Mouse (Mus musculus) kidney, postnatal 0 days (tissue): ENCODE results near the gene Aplf. TPM values are rescaled to one million over a fixed set of nuclear protein-coding genes. Genes with fewer than 3 reads are reported as not detected.

Experiments
- ATAC-seq: fragments of 200-750 bp; cut with Nextera tagmentation; replicated peaks from 2 replicates; pipeline ENCODE4 v1.8.0; 2017; ENCODE audit warnings: low read depth, moderate number of reproducible peaks, moderate TSS enrichment, moderate library complexity; ENCODE audit not compliant: low FRiP score
- DNase-seq: peaks from one replicate; pipeline ENCODE4 v3.0.0-alpha.2; 2016; ENCODE audit warnings: low spot score
- H3K27ac ChIP-seq: fragments of 300-500 bp; sonication (generic); 2 replicates; pipeline ENCODE4 v1.5.1; 2014; ENCODE audit warnings: mild to moderate bottlenecking
- H3K27me3 ChIP-seq: fragments of 300-500 bp; sonication (generic); 2 replicates; pipeline ENCODE4 v1.6.1; 2014; ENCODE audit warnings: low read length, mixed read lengths; ENCODE audit not compliant: insufficient read depth
- H3K36me3 ChIP-seq: fragments of 300-500 bp; sonication (generic); 2 replicates; pipeline ENCODE4 v1.6.1; 2014; ENCODE audit warnings: low read length, mixed read lengths; ENCODE audit not compliant: insufficient read depth
- H3K4me1 ChIP-seq: fragments of 300-500 bp; sonication (generic); replicated peaks from 2 replicates; pipeline ENCODE4 v1.6.1; 2014; ENCODE audit warnings: antibody characterized with exemption, low read length, mixed read lengths; ENCODE audit not compliant: insufficient read depth
- H3K4me2 ChIP-seq: fragments of 300-500 bp; sonication (generic); 2 replicates; pipeline ENCODE4 v1.6.1; 2014; ENCODE audit warnings: mild to moderate bottlenecking, low read length, moderate library complexity, mixed read lengths
- H3K4me3 ChIP-seq: fragments of 300-500 bp; sonication (generic); replicated peaks from 2 replicates; pipeline ENCODE4 v1.5.1; 2014; ENCODE audit warnings: low read depth, low read length
- H3K9ac ChIP-seq: fragments of 300-500 bp; sonication (generic); 2 replicates; pipeline ENCODE4 v1.6.1; 2014; ENCODE audit warnings: low read depth, low read length
- H3K9me3 ChIP-seq: fragments of 300-500 bp; sonication (generic); replicated peaks from 2 replicates; pipeline ENCODE4 v1.6.1; 2016; ENCODE audit warnings: low read length, inconsistent platforms, mixed read lengths
- CTCF ChIP-seq: IDR thresholded peaks from 2 replicates; pipeline ENCODE4 v1.5.1; 2016; ENCODE audit warnings: antibody characterized with exemption, low read depth, mild to moderate bottlenecking, moderate library complexity
- WGBS: fragments of 180-500 bp; shearing (Covaris S2); extraction: QIAGEN DNeasy Blood & Tissue Kit; methylation state at CpG from one replicate; pipeline ENCODE4 v1.1.7; 2014; 5-methylcytosine and 5-hydroxymethylcytosine counted together
- polyA plus RNA-seq: library from polyadenylated mRNA; unstranded; fragments of >200 nt; fragmentation: Nextera tagmentation; extraction: Ambion mirVana; gene quantifications from 2 replicates; pipeline ENCODE4 v1.2.1, GENCODE M21; 2015

Gene Aplf
- polyA plus RNA-seq, 1 experiment from 2014 or later = 12.7 TPM

- no peaks in the 10 kb centered on the region for H3K27me3 ChIP-seq
- DNase-seq = no peak
- WGBS = 90% methylated on average over 14 of the region's 14 CpGs
- H3K4me1 ChIP-seq = no peaks in the 10 kb centered on the region
- ATAC-seq = no peak
- H3K4me2 ChIP-seq = no peak overlapping the region
- no peaks in the 10 kb centered on the region for H3K9me3 ChIP-seq
- H3K4me3 ChIP-seq = no peak overlapping the region
- no peaks in the 10 kb centered on the region for H3K36me3 ChIP-seq
- no peak for TF ChIP-seq CTCF
- H3K27ac ChIP-seq = no peak overlapping the region
- H3K9ac ChIP-seq = no peak overlapping the region
These were observed 56.3 kb downstream of the Aplf start for GRCm38 (mm10) chr6:87615696-87616083.

GRCm38 (mm10) chr6:87614794-87615695, 56.9 kb downstream of the Aplf start:
- no peaks in the 10 kb centered on the region for H3K4me1 ChIP-seq
- H3K27me3 ChIP-seq = no peaks in the 10 kb centered on the region
- no peak for ATAC-seq
- peak; percentile 64 for TF ChIP-seq CTCF
- H3K9ac ChIP-seq = no peak overlapping the region
- no peaks in the 10 kb centered on the region for H3K9me3 ChIP-seq
- no peaks in the 10 kb centered on the region for H3K36me3 ChIP-seq
- no peak overlapping the region for H3K27ac ChIP-seq
- 53% methylated on average over 11 of the region's 11 CpGs for WGBS
- no peak overlapping the region for H3K4me3 ChIP-seq
- peak; percentile 41 for DNase-seq
- H3K4me2 ChIP-seq = no peak overlapping the region

- Histone ChIP-seq H3K9ac (no peak overlapping the region), H3K4me2 (no peak overlapping the region), H3K9me3 (no peaks in the 10 kb centered on the region), H3K4me1 (no peaks in the 10 kb centered on the region; the same call in 1 of the 2 replicates), H3K4me3 (no peak overlapping the region), H3K36me3 (no peaks in the 10 kb centered on the region), H3K27ac (no peak overlapping the region), H3K27me3 (no peaks in the 10 kb centered on the region)
- no peak for TF ChIP-seq CTCF
- ATAC-seq (no peak), DNase-seq (peak; percentile 19)
These were observed 72.2 kb downstream of the Aplf start for GRCm38 (mm10) chr6:87599825-87600224.

GRCm38 (mm10) chr6:87597116-87597833, 74.7 kb downstream of the Aplf start:
- H3K9me3 ChIP-seq = no peaks in the 10 kb centered on the region
- 51% methylated on average over 10 of the region's 10 CpGs for WGBS
- peak; percentile 82 for ATAC-seq
- H3K9ac ChIP-seq = no peak overlapping the region
- H3K36me3 ChIP-seq = no peaks in the 10 kb centered on the region
- H3K27me3 ChIP-seq = no peaks in the 10 kb centered on the region
- peak overlapping the region; percentile 21 for H3K4me2 ChIP-seq
- no peak overlapping the region for H3K4me3 ChIP-seq
- peak overlapping the region; percentile 5; the same call in 1 of the 2 replicates for H3K27ac ChIP-seq
- peak; percentile 49 for DNase-seq
- no peak for TF ChIP-seq CTCF
- no peaks in the 10 kb centered on the region; the same call in 1 of the 2 replicates for H3K4me1 ChIP-seq

- ATAC-seq (no peak), DNase-seq (no peak)
- Histone ChIP-seq H3K9ac (no peak overlapping the region), H3K9me3 (no peaks in the 10 kb centered on the region), H3K4me1 (peaks cover 4% of the 10 kb centered on the region; the same call in 1 of the 2 replicates), H3K36me3 (no peaks in the 10 kb centered on the region), H3K4me2 (no peak overlapping the region), H3K27ac (no peak overlapping the region), H3K4me3 (no peak overlapping the region), H3K27me3 (no peaks in the 10 kb centered on the region)
- WGBS = 76% methylated on average over 6 of the region's 6 CpGs
- no peak for TF ChIP-seq CTCF
These were observed 77.8 kb downstream of the Aplf start for GRCm38 (mm10) chr6:87594188-87594587.

- peak within 1 kb of the TSS; percentile 91 for H3K4me2 ChIP-seq
- no peaks in the 10 kb centered on the region for H3K36me3 ChIP-seq
- H3K27me3 ChIP-seq = no peaks in the 10 kb centered on the region
- peak within 1 kb of the TSS; percentile 42 for H3K4me3 ChIP-seq
- H3K9me3 ChIP-seq = no peaks in the 10 kb centered on the region
- ATAC-seq = peak; percentile 73
- H3K27ac ChIP-seq = no peak within 1 kb of the TSS
- TF ChIP-seq CTCF = no peak
- peak; percentile 78 for DNase-seq
- H3K9ac ChIP-seq = peak within 1 kb of the TSS; percentile 50; the same call in 1 of the 2 replicates
- H3K4me1 ChIP-seq = 0 out of 2 replicates have a peak, but pooled peaks cover 4% of the 10 kb centered on the region
- under 1% methylated on average over 34 of the region's 34 CpGs for WGBS
These were observed 81.4 kb downstream of the Aplf start, which contains the start of gene Prokr1 for GRCm38 (mm10) chr6:87590394-87591281. Gene Prokr1, minus strand, starts transcription at chr6:87590743.
